Mouse (Mus musculus) ES-CJ7 (cell line): Measurements from ENCODE around the gene Cpm.
"Not testable (repeated sequence)": the region's sequence is repeated elsewhere in the genome, so short reads cannot be mapped to it uniquely, and the experiment has no call there.

Experiments
- DNase-seq: peaks from one replicate; pipeline ENCODE4 v3.0.0; 2011; ENCODE audit warnings: low read depth, low spot score

The Cpm gene

GRCm38 (mm10) chr10:117735396-117735795 lies 106.1 kb downstream of the Cpm start:
- not testable (repeated sequence) for DNase-seq

DNA sequence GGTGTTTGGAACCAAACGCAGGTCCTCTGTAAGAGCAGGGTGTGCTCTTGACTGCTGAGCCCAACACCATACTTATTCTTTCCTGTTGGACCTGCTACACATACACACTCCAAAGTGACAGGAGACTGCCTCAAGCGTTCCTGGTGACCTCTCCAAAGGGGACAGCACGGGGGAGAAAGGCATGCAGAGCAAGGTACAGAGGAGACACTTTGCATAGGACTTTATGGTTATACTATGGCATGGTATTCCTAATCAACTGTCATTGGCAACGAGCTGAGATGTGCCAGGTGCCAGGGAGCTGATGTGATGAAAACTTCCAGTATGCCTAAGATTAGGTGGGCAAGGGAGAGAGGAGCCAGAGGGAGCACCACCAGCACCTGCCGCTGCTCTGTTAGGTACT lies 107.3 kb downstream of the Cpm start:
- no peak for DNase-seq
